Mouse (Mus musculus) 3T3-L1 (cell line): ENCODE measurements around the gene Pacrg.
A peak's percentile ranks its signal among the peaks of the same experiment; 100 is the strongest.

Experiments used
- DNase-seq: peaks from one replicate; pipeline ENCODE4 v3.0.0-alpha.2; 2015; ENCODE audit warnings: low read depth, low spot score

The Pacrg gene

DNA sequence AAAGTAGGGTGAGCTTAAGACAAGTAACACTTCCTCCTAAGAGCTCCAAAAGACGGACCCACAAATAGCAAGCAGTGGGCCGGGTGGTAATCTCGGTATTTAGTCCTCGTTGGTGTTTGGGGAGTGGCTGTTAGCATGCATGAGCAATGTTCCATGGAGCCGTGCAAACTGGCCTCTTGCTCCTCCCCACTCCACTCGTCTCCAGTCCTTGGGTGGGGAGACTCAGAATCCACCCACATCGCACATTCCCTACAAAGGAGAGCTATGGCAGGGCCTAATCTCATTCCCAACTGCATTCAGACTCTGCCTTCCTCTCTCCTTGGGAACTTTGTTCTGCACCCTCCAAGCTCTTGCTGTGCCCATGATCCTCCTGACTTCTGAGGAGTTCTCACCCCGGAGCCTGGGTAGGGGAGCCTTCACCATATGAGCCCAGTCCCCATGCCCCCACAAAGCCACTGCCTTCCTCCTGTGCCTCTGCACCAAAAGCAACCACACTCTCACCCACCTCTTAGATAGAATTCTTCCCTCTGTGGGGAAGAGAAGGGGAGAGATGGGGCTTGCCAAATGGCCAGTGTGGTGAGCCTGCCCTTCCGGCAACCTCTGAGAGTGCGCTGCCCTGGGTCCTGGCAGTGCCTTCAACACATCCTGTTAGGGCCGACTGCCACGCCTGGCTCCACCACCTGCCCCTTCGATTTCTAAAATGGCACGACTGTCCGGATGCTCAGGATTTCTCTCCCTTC lies 289.2 kb downstream of the Pacrg start:
- no peak for DNase-seq

DNA sequence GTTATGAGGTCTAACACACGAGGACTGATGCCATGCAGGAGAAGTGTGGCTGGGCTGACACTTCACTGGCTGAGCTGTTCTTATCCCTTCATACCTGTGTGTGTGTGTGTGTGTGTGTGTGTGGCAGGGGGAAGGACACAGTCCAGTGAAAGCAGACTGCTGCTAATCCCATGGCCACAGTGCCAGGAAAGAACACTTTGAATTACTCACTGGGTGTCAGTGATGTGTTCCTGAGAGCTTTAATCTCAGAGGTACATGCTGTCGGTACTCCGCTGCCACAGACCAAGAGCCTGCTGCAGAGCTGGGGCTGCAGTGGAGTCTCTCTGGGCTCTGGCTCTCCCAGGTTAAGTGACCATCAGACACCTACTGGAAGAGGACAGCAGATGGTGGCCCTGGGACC lies 290.3 kb downstream of the Pacrg start:
- DNase-seq, result no peak

DNA sequence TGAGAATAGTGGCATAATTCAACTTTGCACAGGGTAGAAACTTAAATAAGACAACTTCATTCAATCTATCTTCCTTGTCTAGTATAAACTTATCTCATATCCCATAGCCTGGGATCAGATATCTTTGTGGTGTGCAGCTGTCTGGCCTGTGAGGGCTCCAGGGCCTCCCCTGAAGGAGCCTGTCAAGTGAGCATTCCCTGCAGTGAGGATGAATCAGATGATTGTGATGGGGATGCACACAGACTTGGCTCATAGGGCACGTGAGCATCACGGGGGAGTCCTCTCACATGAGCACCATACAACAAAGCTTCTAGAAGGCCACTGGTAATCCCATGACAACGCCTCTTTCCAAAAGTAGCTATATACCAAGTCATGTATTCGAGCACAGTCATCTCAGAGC lies 291.1 kb downstream of the Pacrg start:
- no peak for DNase-seq

DNA sequence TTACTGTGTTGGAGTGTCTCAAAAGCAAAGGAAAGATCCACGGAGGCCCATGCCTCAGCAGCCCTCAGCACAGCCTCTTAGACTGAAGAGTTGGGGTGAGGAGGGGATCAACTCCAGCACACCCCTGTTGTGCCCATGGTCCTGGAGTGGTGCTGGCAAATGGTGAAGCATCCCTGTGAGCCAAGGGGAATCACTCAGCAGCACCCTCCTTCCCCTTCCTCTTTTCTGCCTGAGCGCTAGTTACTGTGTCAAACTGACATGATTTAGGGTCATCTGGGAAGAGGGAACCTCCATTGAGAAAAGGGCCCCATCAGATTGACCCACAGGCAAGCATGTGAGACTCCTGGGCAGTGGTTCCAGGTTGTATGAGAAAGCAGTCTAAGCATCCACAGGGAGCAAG lies 299.3 kb downstream of the Pacrg start:
- DNase-seq, result no peak

DNA sequence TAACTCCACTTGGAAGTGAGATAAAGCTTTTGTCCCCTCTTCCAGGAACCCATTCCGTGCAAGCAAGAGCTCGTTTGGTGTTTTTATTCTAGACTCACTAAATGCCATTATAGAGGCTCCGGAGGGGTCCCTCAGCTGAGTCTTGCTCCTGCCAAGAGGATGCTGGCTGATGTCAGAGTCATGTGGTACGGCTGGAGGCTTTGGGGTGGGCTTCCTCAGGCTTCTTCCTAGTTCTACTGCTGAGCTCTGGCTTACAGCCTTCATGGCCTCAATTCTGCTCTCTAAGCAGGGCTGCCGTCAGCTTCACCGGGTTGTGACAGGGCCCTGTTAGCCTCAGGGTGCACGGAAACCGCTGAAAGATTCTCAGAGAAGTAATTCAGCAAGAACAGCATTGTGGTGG lies 305.9 kb downstream of the Pacrg start:
- DNase-seq, result no peak

DNA sequence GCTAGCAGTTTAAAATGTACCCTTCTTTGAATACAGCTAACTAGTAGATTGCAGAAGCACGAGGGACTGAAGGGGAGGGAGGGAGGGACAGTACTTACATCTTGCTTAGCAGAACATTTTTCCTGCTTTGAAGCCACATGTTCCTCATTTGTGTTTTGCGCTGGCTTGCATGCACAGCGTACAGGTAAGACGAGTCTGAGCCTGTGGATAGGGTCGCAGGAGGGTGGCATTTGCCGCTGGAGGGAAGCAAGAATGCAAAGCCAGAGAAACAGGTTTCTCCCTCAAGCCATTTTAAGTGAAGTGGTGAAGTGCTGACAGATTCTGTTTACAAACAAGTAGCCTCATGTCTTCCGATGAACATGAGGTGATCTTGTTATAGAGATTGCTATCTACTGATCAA lies 306.6 kb downstream of the Pacrg start:
- DNase-seq, result no peak

DNA sequence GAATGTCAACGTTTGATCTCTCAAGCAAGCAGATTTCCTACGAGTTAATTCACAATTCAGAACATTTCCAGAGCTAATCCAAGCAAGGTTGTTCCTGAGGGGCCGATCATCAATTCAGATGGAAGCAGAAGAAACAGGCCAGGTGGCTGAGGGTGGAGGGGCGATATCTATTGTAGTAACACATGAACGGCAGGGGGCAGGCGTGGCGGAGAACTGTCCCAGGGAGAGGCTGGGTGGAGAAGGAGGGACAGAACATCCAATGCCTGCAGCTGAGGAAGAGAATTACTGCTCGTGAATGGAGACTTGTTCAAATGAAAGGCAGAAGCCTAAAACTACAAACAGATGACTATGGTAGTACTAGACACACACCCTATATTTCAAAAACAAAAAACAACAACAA lies 309.1 kb downstream of the Pacrg start:
- peak; percentile 31 for DNase-seq

DNA sequence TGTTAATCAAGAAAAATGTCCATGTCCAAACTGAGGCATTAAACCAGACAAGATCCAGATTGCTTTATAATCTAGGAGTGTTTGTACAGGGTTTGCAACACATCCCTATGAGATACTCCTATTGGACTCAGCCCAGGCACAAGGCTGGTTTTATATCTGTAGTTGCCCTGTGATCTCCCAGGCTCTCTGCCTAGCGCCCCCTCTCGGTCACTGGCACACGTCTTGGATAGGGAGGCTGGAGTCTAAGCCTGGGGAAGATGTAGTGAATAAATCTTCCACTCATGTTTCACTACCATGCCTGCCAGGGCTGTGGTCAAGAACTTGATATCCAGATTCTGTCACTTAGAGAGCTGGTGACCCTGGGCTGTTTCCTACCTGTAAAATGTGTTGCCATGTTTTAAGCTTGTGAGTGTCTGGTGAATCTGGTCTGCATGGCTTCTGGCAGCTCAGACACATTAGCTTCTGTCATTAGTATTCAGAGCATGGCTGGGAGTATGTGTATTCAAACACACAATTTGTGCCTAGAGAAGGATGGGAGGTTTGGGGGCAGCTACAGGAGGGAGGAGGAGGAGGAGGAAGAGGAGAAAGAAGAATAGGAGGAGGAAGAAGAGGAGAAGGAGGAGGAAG lies 310.7 kb downstream of the Pacrg start:
- no peak for DNase-seq

DNA sequence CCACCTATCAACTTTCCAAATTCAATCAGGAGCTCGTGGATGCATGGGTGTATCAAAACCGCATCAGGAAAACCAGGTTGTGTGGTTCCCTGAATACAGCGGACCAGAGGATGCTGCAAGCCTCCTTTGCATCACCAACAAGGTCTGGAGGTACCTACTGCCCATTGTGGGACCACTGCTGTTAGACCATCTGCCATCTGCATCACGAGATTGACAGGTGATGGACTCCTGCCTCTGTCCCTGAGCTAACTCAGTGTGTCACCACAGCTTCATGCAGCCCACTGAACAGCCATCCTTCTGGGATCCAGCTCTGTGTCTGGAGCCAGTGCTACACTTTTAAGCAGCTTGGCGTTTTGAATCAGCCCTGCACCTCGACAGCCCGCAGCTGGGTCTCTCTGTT lies 318.8 kb downstream of the Pacrg start:
- DNase-seq, result no peak

DNA sequence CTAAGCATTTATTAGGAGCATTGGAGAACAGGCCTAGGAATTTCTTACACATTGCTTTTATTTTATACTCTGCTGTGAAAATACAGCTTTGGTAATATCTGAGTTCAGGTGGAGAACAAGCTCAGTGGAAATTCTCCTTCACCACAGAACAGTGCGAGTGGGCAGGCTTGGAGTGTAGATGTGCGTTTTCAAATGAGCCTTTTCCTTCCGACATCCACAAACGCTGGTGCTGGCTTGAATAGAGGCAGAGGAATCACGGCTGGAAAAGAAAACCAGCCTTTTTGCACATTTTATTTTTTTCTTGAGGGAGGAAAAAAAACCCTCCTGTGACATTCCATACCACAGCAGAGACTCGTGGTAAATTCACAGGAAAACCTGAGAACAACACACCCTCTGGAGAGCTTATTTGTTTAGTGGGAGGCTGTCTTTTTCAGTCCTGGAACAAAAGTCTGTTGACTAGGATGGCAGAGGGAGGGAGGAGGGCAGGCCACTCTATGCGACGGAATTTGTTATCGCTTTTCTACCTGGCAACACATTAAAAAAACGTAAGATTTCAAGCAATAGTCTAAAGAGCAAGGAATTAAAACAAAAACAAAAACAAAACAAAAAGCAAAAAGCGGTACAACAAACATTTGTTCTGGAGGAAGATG lies 320.5 kb downstream of the Pacrg start:
- no peak for DNase-seq

DNA sequence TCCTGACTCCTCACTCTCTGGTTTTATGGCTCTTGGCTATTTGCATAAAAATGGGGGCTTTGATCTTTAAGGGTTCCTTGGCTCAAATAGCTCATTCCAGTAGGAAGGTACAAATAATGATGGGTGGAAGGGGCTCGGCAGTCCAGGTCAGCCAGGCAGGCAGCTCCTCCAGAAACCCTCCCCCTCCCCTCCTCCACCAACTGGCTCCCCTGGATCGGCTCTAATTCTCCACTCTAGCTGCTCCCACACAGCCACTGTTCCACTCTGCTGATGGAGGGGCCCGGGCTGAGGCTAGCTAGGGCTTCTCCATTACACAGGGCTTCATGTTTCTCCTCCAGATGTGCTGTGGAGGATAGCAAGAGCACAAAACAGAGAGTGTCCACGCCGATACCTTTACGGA lies 325.3 kb downstream of the Pacrg start:
- DNase-seq, result no peak

DNA sequence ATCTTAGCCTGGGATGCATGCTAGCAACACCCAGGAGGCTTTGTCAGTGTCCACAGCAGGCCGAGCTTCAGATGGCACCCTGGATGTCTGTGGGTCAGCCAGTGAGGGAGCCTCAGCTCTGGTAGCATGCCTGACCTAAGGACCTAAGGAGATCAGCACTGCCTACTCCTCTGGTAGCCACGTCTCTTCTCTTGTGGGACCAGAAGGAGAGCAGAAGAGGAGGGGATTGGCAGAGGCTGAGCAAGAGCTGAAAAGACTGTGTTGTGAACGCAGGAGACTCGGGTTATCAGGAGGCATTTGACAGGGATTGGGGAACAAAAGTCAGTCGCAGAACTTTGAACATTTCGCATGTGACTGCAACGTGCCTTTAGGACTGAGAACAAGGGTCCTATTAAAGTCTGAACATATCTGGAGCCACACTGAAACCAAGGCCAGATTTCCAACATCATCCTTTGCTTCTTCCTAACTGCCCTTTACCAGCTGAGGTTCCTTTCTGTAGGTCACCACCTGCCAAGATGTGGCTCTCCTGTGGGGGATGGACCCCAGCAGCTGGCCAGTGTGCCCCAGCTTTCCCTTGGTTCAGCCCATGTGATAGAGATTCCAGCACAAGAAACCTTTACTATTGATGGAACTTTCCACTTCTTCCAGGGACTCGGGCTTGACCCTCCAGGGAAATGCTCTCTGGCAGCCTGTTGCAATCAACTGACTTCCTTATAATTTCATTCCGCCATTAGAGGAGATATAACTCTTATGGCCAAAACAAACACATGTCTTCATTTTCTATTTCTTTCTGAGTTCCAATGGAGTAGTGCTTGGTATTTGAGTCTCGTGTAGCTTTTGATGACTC lies 329.0 kb downstream of the Pacrg start:
- no peak for DNase-seq

DNA sequence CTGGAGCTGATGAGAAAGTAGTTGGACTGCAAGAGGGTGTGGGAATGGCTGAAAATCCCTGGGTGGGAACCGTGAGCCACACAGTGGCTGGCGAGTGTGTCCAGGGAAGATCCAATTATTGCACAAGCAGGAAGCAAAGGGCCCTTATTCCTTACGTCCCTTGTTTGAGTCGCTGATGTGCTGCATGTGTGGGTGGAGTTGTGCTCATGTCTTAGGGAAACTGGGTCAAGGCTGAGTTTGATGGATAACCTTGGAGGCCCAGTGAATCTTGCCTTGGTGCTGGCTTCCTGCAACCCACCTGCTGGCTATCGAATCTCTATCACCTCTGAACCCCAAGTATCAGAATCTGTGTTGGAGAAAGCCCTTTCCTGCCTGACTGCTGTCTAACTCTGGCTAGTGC lies 329.6 kb downstream of the Pacrg start:
- DNase-seq, result no peak

DNA sequence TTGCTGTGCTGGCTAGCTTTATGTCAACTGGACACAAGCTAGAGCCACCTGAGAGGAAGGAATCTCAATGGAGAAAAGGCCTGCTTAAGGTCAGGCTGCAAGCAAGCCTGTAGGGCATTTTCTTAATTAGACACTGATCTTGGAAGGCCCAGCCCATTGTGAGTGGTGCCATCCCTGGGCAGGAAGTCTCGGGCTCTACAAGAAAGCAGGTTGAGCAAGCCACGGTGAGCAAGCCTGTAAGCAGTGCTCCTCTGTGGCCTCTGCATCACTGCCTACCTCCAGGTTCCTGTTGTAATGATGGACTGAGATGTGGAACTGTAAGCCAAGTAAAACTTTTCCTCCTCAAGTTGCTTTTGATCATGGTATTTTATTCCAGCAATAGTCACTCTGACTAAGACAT lies 332.0 kb downstream of the Pacrg start:
- no peak for DNase-seq

DNA sequence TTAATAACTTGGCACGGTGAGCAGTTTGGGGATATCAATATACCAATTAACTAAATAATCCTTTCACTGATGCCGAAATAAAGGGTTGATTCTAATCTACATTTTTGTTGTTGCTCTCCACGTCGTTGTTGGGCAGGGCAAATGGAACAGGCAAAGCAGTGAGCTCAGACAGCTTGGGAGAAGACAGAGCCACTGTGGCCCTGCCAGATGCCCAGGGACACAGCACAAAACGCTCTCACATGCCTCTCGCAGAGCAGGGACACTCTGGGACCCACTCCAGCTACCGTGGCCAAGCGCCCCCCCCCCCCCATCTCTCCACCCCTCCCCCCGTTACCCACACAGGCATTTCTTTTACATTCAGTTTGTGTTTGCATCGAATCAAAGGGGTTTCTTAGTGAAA lies 332.6 kb downstream of the Pacrg start:
- DNase-seq, result no peak

DNA sequence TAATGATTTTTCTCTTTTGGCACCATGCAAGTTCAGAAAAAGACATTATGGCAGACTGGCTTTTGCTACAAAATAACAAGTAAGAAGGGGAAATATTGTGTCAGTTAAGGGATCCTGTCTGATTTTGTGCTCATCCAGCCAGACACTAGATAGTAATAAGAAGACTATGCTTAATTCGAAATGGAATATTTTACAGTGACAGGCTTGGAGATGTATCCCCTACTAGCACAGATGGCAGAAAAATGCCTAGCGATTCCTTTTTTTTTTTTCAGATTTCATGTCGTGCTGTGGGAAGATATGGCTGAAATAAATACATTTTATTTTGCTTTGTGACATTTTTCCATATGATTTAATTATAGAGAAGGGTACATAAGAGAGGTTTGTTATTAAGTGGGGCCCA lies 333.2 kb downstream of the Pacrg start:
- no peak for DNase-seq

DNA sequence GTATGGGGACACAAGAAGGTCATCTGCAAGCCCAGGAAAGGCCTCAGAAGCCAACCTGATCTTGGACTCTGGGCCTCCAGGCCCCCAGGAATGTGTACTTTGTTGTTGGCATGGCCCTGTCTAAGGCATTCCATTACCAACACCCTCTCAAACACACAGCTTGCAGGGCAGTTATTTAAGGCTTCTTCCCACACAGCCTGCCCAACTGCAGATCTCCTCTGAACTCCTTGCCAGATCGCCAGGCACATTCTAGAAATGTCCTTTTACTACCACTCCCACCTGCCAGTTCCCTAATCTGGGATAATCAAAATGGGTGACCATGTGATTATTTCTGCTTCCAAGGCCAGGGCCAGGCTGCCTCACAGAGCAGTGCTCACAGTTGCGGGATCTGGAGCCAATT lies 338.7 kb downstream of the Pacrg start:
- DNase-seq, result no peak

DNA sequence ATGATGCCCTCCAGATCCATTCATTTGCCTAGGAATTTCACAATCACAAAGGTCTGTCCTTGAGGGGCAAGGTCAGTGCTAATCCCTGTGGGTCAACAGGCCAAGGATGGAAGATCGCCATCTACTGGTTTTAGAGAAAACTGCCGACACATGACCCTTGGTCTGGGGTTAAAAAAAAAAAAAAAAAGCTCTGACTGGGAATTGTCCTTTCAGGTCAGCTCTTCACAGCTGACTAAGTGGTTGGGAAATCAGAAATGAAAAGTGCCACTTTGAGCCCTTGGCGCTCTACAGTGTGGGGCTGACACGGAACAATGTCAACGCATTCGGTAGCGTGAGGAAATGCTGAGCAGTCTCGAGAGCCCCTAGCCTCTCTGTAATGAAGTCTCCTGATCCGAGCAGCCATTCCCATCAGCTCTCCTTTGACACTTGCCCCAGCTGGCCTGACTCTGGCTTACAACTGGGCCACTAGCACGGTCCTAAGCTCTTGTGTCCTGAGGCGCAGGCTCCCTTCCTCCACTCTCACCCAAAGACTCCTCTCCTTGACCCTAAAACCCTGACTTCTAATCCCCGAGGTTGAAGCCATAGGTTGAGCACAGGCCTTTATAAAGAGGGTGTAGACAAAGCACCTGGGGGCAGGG lies 339.2 kb downstream of the Pacrg start:
- DNase-seq, result peak; percentile 25

DNA sequence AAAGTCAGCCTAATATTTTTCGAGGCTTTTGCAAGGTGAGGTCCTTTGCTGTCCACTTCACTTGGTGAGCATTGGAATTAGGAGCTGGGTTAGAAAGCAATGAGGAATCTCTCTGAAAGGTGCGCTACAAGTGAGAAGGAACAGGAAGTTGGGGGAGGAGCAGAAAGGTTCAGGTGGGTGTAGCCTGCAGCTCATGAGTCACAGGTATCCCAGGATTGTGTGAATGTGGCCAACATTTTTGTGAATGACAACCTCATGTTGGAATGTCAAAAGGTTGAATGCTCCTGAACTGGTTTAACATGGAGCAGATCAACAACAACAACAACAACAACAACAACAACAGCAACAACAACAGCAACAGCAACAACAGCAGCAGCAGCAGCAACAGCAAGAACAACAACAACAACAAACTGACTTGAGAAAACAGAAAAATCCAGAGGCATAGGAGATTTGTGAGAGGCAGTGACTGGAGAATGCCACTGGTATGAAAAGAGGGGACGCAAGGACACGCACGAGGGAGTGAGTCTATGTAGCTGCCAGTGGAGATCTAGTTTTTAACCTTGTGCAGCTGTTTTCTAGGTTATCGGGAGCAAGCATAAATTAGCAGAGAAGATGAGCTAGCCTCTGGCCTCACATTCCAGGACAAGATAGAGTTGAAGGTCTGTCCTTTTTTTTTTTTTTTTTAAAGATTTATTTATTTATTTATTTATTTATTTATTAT lies 341.0 kb downstream of the Pacrg start:
- DNase-seq, result peak; percentile 30

DNA sequence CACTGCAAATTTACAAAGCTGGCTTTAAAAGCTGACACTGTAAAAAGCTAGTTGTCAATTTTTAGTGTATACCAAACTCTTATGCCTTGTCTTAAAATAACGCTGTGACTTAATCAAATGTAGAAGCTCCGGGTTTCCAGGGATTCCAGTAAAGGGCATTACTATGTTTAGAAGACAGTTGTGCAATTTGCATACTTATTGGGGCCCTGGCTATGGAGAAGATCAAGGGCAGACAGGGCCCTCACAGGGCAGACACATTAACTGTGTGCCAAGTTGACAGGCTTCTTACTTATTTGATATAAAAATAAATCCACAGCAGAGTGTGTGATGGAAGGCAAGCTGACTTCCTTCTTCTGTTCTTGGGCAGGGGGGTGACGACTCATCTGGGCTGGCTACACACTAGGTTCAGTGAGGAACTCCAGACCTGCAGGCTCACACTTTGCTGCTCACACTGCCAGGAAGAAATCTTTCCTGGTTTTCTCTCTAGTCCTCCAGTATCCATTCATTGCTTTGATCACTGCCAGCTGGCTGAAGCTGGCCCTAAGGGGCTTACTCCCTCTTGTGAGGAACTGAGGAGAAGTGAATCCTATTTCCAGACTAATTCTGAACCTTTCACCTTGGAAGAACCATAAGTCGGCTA lies 342.2 kb downstream of the Pacrg start:
- DNase-seq, result peak; percentile 36

DNA sequence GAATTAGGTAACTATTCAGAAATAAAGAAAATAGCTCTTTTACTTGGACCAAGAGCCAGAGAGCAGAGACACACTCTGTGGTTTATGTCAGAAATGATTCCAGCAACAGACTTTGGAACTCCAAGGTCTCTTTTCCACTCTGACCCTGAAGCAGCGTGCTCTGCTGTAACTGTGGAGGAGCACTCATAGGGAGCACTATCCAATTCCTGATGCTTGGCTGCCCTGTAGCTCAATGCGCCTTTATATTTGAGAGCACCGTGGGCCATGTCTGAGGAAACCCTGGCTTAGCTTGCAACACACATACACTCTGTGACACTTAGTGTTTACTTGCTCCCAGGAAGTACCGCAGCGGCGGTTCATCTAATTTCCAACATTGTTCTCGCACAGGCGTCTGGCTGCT lies 344.0 kb downstream of the Pacrg start:
- no peak for DNase-seq
